Mouse (Mus musculus) embryonic fibroblast, embryonic 13.5 days (primary cell): ENCODE data around the gene Gm11099. TPM values are rescaled to one million over a fixed set of nuclear protein-coding genes. Genes with fewer than 3 reads are reported as not detected.

Experiments
- H3K27ac ChIP-seq: 2 replicates; pipeline ENCODE4 v1.5.1; 2012; ENCODE audit warnings: low read length, control low read depth, inconsistent platforms; ENCODE audit not compliant: insufficient read depth
- H3K4me1 ChIP-seq: 2 replicates; pipeline ENCODE4 v1.6.1; 2011; ENCODE audit warnings: low read length; ENCODE audit not compliant: control insufficient read depth, insufficient read depth
- H3K4me3 ChIP-seq: 2 replicates; pipeline ENCODE4 v1.5.1; 2011; ENCODE audit warnings: mild to moderate bottlenecking, control low read depth, low read length; ENCODE audit not compliant: insufficient read depth
- CTCF ChIP-seq: IDR thresholded peaks from 2 replicates; pipeline ENCODE4 v1.5.1; 2011; ENCODE audit warnings: mild to moderate bottlenecking, control low read depth, low read length, moderate library complexity, borderline replicate concordance; ENCODE audit not compliant: insufficient read depth
- POLR2A ChIP-seq: IDR thresholded peaks from 2 replicates; pipeline ENCODE4 v1.6.1; 2011; ENCODE audit warnings: low read depth, mild to moderate bottlenecking, control low read depth, low read length, moderate library complexity
- polyA plus RNA-seq: library from polyadenylated mRNA; stranded (reverse); fragments of >200 nt; gene quantifications from 2 replicates; pipeline ENCODE4 v1.2.4, GENCODE M21; 2011; ENCODE audit warnings: low read depth; ENCODE audit not compliant: missing spikeins, insufficient read length

Gm11099 gene
- polyA plus RNA-seq, 1 experiment, result not detected

DNA sequence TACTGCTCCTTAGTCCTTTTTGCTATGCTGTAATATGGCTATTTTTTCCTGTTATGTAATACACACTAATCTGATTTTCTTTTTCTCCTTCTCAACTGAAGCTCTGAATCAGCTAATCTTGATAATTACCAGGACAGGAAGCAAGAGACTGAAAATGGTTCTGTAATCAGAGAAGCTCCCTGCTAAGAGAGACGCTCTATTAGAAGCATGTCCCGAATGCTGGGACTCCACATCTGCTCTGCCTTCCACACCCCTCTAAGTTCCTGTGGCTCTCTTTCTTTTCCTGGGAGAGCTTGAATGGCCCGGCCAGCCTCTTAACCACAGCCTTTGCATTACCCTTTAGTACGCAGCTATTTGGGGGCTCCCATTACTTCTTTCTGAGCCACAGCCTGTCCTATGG is 45.8 kb downstream of the Gm11099 start:
- H3K27ac ChIP-seq, result no peak overlapping the region
- no peaks in the 10 kb centered on the region for H3K4me1 ChIP-seq
- TF ChIP-seq POLR2A (no peak), CTCF (no peak)
- no peak overlapping the region for H3K4me3 ChIP-seq

DNA sequence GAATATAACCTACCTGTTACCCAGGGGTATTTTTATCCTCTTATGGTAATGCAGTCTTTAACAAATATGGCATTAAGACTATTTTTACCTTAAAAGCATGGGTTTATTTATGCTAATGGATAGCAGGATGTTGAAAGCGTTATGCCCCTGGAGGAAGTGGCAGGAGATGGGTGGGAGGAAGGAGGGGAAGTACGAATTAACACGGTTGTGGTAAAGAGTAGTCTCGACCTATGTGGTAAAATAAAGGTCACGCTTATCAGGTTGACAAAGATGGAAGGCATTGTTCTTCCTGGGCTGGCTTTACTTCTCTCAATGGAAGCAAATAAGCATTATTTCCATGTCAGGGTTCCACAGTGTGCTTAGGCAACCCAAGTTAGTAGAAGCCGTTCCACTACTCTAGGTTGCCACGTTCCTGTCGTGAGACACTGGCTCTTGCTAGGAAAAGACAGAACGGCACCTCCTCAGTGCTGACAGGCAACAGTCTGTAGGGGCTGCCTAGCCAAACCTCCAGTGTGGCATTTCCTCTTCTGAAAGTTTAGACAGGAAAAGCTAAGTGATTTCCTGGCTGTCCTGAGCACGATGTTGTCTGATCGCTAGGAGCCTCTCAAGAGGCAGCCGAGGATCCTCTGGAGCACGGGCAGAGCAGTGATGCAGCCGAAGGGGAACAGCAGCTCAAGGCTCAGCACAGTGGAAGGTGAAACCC is 47.7 kb downstream of the Gm11099 start:
- Histone ChIP-seq H3K4me3 (no peak overlapping the region), H3K4me1 (no peaks in the 10 kb centered on the region), H3K27ac (no peak overlapping the region)
- TF ChIP-seq CTCF, result no peak
- TF ChIP-seq POLR2A, result no peak

- H3K4me3 ChIP-seq, result no peak overlapping the region
- H3K27ac ChIP-seq, result no peak overlapping the region
- TF ChIP-seq POLR2A (no peak), CTCF (no peak)
- H3K4me1 ChIP-seq, result no peaks in the 10 kb centered on the region
These were observed 53.1 kb downstream of the Gm11099 start for GRCm38 (mm10) chr2:58912339-58912738.

DNA sequence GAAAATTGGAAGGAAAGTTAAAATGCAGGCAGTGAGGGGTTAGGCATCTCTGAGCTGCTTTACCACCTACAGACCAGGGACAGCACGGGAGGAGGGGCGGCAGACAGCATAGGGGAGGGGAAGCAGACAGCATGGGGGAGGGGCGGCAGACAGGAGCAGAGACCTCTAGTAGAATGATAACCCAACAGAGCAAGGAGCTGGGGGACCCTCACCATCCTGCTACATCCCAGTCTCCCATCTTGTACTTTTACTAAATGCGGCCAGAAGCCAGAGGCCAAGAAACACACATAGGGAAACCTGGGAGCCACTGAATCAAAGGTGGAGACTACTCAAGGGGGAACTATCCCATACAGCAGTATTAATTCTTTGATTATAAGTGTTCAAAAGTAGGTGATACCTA is 59.1 kb downstream of the Gm11099 start:
- TF ChIP-seq CTCF (no peak), POLR2A (no peak)
- no peak overlapping the region for H3K27ac ChIP-seq
- H3K4me3 ChIP-seq, result no peak overlapping the region
- no peaks in the 10 kb centered on the region for H3K4me1 ChIP-seq

GRCm38 (mm10) chr2:58925551-58925950 is 66.3 kb downstream of the Gm11099 start:
- no peak overlapping the region for H3K4me3 ChIP-seq
- TF ChIP-seq CTCF (no peak), POLR2A (no peak)
- H3K4me1 ChIP-seq, result no peaks in the 10 kb centered on the region
- no peak overlapping the region for H3K27ac ChIP-seq

DNA sequence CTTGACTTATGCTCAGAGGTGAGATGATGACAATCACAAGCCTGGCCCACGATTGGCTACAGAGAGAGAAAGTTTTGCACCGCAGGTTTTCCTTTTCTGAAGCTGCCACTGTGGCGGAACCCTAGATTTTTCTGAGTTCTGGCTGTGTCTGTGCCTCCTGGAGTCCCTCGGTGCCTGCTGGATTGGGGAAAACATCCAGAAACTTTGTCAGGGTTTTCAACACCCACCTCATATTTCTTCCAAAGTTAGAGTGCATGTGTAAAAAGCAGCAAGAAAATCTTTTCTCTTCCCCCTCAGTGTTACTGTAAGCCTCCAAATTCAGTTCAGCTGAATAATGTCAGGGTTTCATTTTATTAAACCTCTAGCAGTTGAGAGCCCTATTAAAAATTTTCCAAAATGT is 82.1 kb downstream of the Gm11099 start:
- H3K4me3 ChIP-seq, result no peak overlapping the region

GRCm38 (mm10) chr2:58948796-58949195 is 89.6 kb downstream of the Gm11099 start:
- TF ChIP-seq POLR2A, result no peak
- no peak for TF ChIP-seq CTCF
- Histone ChIP-seq H3K27ac (no peak overlapping the region), H3K4me3 (no peak overlapping the region), H3K4me1 (no peaks in the 10 kb centered on the region)

More for the DNA sequence above, 82.1 kb downstream of the Gm11099 start:
- H3K4me1 ChIP-seq, result no peaks in the 10 kb centered on the region
- no peak overlapping the region for H3K27ac ChIP-seq
- TF ChIP-seq POLR2A (no peak), CTCF (no peak)

DNA sequence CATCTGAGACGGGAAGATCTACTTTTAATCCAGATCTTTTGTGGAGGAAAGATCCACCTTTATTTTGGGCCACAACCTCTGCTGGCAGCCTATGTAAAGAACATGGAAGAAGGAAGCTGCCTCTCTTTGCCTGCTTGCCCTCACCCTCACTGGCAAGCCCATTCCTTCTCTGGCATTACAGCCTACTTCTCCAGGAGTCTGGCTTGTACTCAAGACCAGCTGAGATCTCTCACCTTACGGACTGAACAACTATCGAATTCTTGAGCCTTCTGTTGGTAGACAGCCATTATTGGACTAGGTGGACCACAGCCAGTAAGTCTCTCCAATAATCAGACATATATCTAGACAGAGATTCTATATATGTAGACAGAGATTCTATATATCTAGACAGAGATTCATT is 92.9 kb downstream of the Gm11099 start:
- TF ChIP-seq POLR2A (no peak), CTCF (no peak)
- Histone ChIP-seq H3K27ac (no peak overlapping the region), H3K4me1 (no peaks in the 10 kb centered on the region), H3K4me3 (no peak overlapping the region)

DNA sequence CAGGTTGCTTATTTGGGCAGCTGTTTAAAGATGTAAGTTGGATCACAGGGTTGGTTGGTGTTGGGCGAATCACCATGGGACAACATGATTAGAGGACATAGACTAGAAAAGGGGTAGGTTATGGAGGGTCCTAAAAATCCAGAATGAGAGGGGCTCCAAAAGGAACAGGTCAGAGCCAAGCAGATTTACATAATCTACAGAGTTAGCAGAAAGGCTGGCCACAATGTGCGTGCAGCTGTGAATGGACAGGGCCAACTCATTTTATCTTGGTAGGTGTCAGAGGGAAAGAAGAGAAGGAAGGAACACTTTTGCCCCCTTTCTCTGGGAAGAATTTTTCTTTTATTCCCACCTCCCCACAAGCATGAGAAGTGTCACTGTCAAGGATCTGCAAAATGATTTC is 97.1 kb downstream of the Gm11099 start:
- Histone ChIP-seq H3K27ac (no peak overlapping the region), H3K4me1 (no peaks in the 10 kb centered on the region), H3K4me3 (no peak overlapping the region)
- TF ChIP-seq POLR2A, result no peak
- no peak for TF ChIP-seq CTCF

DNA sequence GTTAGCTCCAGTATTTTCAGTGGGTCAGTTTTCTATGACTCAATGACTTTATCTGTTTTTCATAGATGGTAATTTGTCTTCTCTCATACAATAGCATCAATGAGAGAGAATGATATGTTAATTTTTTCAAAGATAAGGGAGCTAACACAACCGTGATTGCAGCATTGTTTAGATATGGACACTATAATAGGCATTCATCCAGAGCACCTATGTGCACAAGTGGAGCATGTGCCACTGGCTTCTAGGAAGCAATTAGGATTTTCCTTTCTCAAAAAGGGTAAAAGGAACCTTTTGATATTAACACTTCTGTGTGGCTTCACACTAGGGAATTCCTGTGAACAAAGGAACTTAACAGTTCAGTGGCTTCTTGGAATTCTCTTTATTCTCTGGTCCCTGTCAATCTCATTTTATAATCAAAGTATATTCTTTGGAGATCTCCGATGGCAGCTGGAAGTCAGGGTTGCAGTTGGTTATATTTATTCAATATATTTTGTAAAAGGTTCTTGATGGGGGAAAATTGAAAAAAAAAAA is 97.6 kb downstream of the Gm11099 start:
- TF ChIP-seq POLR2A (no peak), CTCF (no peak)
- Histone ChIP-seq H3K4me1 (no peaks in the 10 kb centered on the region), H3K4me3 (no peak overlapping the region), H3K27ac (no peak overlapping the region)
